Mouse (Mus musculus) forebrain, embryonic 14.5 days (tissue): Measurements from ENCODE around the gene Parp3. TPM values are rescaled to one million over a fixed set of nuclear protein-coding genes. Genes with fewer than 3 reads are reported as not detected.

ENCODE experiments used
- ATAC-seq: fragments of 200-750 bp; cut with Nextera tagmentation; 2 replicates; pipeline ENCODE4 v1.8.0; 2017; ENCODE audit warnings: mild to moderate bottlenecking, moderate library complexity
- DNase-seq: peaks from one replicate; pipeline ENCODE4 v3.0.0-alpha.2; 2015; ENCODE audit warnings: low spot score
- H3K27ac ChIP-seq: fragments of 300-500 bp; sonication (generic); 2 replicates; pipeline ENCODE4 v1.5.1; 2014; ENCODE audit warnings: low read depth, mild to moderate bottlenecking, control low read depth, low read length, moderate library complexity
- H3K27me3 ChIP-seq: fragments of 300-500 bp; sonication (generic); replicated peaks from 2 replicates; pipeline ENCODE4 v1.6.1; 2014; ENCODE audit warnings: low read length, control low read depth, mixed read lengths; ENCODE audit not compliant: control insufficient read depth, insufficient read depth
- H3K36me3 ChIP-seq: fragments of 300-500 bp; sonication (generic); 2 replicates; pipeline ENCODE4 v1.6.1; 2014; ENCODE audit warnings: low read length, control low read depth; ENCODE audit not compliant: control insufficient read depth, insufficient read depth
- H3K4me1 ChIP-seq: fragments of 300-500 bp; sonication (generic); 2 replicates; pipeline ENCODE4 v1.6.1; 2014; ENCODE audit warnings: antibody characterized with exemption, low read length, control low read depth; ENCODE audit not compliant: control insufficient read depth, insufficient read depth
- H3K4me2 ChIP-seq: fragments of 300-500 bp; sonication (generic); 2 replicates; pipeline ENCODE4 v1.6.1; 2014; ENCODE audit warnings: mild to moderate bottlenecking, control low read depth, low read length
- H3K4me3 ChIP-seq: fragments of 300-500 bp; sonication (generic); 2 replicates; pipeline ENCODE4 v1.5.1; 2014; ENCODE audit warnings: low read depth, low read length, control low read depth
- H3K9ac ChIP-seq: fragments of 300-500 bp; sonication (generic); 2 replicates; pipeline ENCODE4 v1.6.1; 2014; ENCODE audit warnings: mild to moderate bottlenecking, low read length, control low read depth, moderate library complexity
- H3K9me3 ChIP-seq: fragments of 300-500 bp; sonication (generic); replicated peaks from 2 replicates; pipeline ENCODE4 v1.6.1; 2016; ENCODE audit warnings: low read length, control low read depth, mixed read lengths; ENCODE audit not compliant: control insufficient read depth
- WGBS: fragments of 180-500 bp; shearing (Covaris S2); extraction: QIAGEN DNeasy Blood & Tissue Kit; methylation state at CpG from one replicate; pipeline ENCODE4 v1.1.7; 2014; 5-methylcytosine and 5-hydroxymethylcytosine counted together
- polyA plus RNA-seq: library from polyadenylated mRNA; unstranded; fragments of >200 nt; fragmentation: Nextera tagmentation; extraction: Ambion mirVana; gene quantifications from 2 replicates; pipeline ENCODE4 v1.2.1, GENCODE M21; 2014

The Parp3 gene
- polyA plus RNA-seq, 1 experiment from 2014 or later: 0.63 TPM

GRCm38 (mm10) chr9:106451298-106451697 lies 25.5 kb downstream of the Parp3 start:
- no peak for DNase-seq
- H3K36me3 ChIP-seq: no peaks in the 10 kb centered on the region
- H3K27me3 ChIP-seq: no peaks in the 10 kb centered on the region
- ATAC-seq: no peak
- no peaks in the 10 kb centered on the region for H3K9me3 ChIP-seq
- peaks cover 29% of the 10 kb centered on the region for H3K4me1 ChIP-seq
- WGBS: 77% methylated on average over 11 of the region's 11 CpGs
- no peak overlapping the region for H3K4me3 ChIP-seq
- no peak overlapping the region for H3K27ac ChIP-seq
- no peak overlapping the region for H3K4me2 ChIP-seq
- no peak overlapping the region for H3K9ac ChIP-seq

GRCm38 (mm10) chr9:106450661-106451060 lies 26.1 kb downstream of the Parp3 start:
- Histone ChIP-seq H3K27me3 (no peaks in the 10 kb centered on the region), H3K4me3 (no peak overlapping the region), H3K27ac (no peak overlapping the region), H3K9me3 (no peaks in the 10 kb centered on the region), H3K4me2 (no peak overlapping the region), H3K9ac (no peak overlapping the region), H3K4me1 (peaks cover 23% of the 10 kb centered on the region), H3K36me3 (no peaks in the 10 kb centered on the region)
- DNase-seq: peak; percentile 44
- 25% methylated on average over 9 of the region's 9 CpGs for WGBS
- no peak for ATAC-seq

GRCm38 (mm10) chr9:106449947-106450346 lies 26.8 kb downstream of the Parp3 start:
- no peaks in the 10 kb centered on the region for H3K36me3 ChIP-seq
- no peak overlapping the region for H3K27ac ChIP-seq
- ATAC-seq (no peak), DNase-seq (no peak)
- H3K9me3 ChIP-seq: no peaks in the 10 kb centered on the region
- no peak overlapping the region for H3K4me3 ChIP-seq
- peaks cover 17% of the 10 kb centered on the region for H3K4me1 ChIP-seq
- 96% methylated on average over 8 of the region's 8 CpGs for WGBS
- H3K9ac ChIP-seq: no peak overlapping the region
- H3K4me2 ChIP-seq: no peak overlapping the region
- H3K27me3 ChIP-seq: no peaks in the 10 kb centered on the region

GRCm38 (mm10) chr9:106448498-106449031 lies 28.2 kb downstream of the Parp3 start:
- peaks cover 17% of the 10 kb centered on the region for H3K4me1 ChIP-seq
- peak overlapping the region; percentile 32 for H3K4me3 ChIP-seq
- H3K9me3 ChIP-seq: no peaks in the 10 kb centered on the region
- ATAC-seq (peak; percentile 45; the same call in 1 of the 2 replicates), DNase-seq (peak; percentile 78)
- H3K27ac ChIP-seq: no peak overlapping the region
- no peaks in the 10 kb centered on the region for H3K36me3 ChIP-seq
- peak overlapping the region; percentile 48 for H3K9ac ChIP-seq
- H3K27me3 ChIP-seq: no peaks in the 10 kb centered on the region
- 2% methylated on average over 23 of the region's 23 CpGs for WGBS
- H3K4me2 ChIP-seq: peak overlapping the region; percentile 74

GRCm38 (mm10) chr9:106447951-106448350 lies 28.8 kb downstream of the Parp3 start:
- H3K27me3 ChIP-seq: no peaks in the 10 kb centered on the region
- ATAC-seq: peak; percentile 19
- peaks cover 15% of the 10 kb centered on the region for H3K4me1 ChIP-seq
- H3K9me3 ChIP-seq: no peaks in the 10 kb centered on the region
- peak overlapping the region; percentile 70; the same call in 1 of the 2 replicates for H3K9ac ChIP-seq
- WGBS: 38% methylated on average over 9 of the region's 9 CpGs
- H3K27ac ChIP-seq: 0 out of 2 replicates have a peak overlapping the region, but pooled peaks have one; percentile 21
- H3K36me3 ChIP-seq: no peaks in the 10 kb centered on the region
- no peak for DNase-seq
- peak overlapping the region; percentile 47 for H3K4me3 ChIP-seq
- H3K4me2 ChIP-seq: peak overlapping the region; percentile 74

GRCm38 (mm10) chr9:106447348-106447747 lies 29.4 kb downstream of the Parp3 start, which contains the start of the genes Abhd14b and Abhd14a:
Gene Abhd14b, plus strand, starts transcription at chr9:106447459.
Gene Abhd14a, minus strand, starts transcription at chr9:106447678.
- Histone ChIP-seq H3K36me3 (no peaks in the 10 kb centered on the region), H3K9me3 (no peaks in the 10 kb centered on the region), H3K9ac (peak within 1 kb of the TSS; percentile 70), H3K27ac (peak within 1 kb of the TSS; percentile 21; the same call in 1 of the 2 replicates), H3K27me3 (no peaks in the 10 kb centered on the region), H3K4me2 (peak within 1 kb of the TSS; percentile 74), H3K4me3 (peak within 1 kb of the TSS; percentile 47), H3K4me1 (peaks cover 11% of the 10 kb centered on the region)
- ATAC-seq (peak; percentile 89), DNase-seq (peak; percentile 92)
- WGBS: under 1% methylated on average over 24 of the region's 24 CpGs

- H3K27me3 ChIP-seq: no peaks in the 10 kb centered on the region
- H3K4me2 ChIP-seq: no peak overlapping the region
- WGBS: 92% methylated on average over 4 of the region's 4 CpGs
- H3K4me1 ChIP-seq: peaks cover 11% of the 10 kb centered on the region
- no peak overlapping the region for H3K4me3 ChIP-seq
- no peak overlapping the region for H3K9ac ChIP-seq
- DNase-seq: no peak
- no peak for ATAC-seq
- H3K36me3 ChIP-seq: no peaks in the 10 kb centered on the region
- no peaks in the 10 kb centered on the region for H3K9me3 ChIP-seq
- H3K27ac ChIP-seq: no peak overlapping the region
Measured at GRCm38 (mm10) chr9:106444836-106445235, 31.9 kb downstream of the Parp3 start.

GRCm38 (mm10) chr9:106442680-106443079 lies 34.1 kb downstream of the Parp3 start:
- 76% methylated on average over 5 of the region's 5 CpGs for WGBS
- ATAC-seq (no peak), DNase-seq (no peak)
- Histone ChIP-seq H3K4me1 (peaks cover 9% of the 10 kb centered on the region), H3K9me3 (no peaks in the 10 kb centered on the region), H3K36me3 (no peaks in the 10 kb centered on the region), H3K9ac (no peak overlapping the region), H3K27me3 (no peaks in the 10 kb centered on the region), H3K27ac (no peak overlapping the region), H3K4me3 (no peak overlapping the region), H3K4me2 (no peak overlapping the region)

- H3K9ac ChIP-seq: no peak overlapping the region
Measured at GRCm38 (mm10) chr9:106436566-106436965, 40.2 kb downstream of the Parp3 start.

More at GRCm38 (mm10) chr9:106436566-106436965, 40.2 kb downstream of the Parp3 start:
- H3K4me1 ChIP-seq: peaks cover 14% of the 10 kb centered on the region
- H3K36me3 ChIP-seq: peaks cover 28% of the 10 kb centered on the region
- no peaks in the 10 kb centered on the region for H3K9me3 ChIP-seq
- H3K27me3 ChIP-seq: no peaks in the 10 kb centered on the region
- 88% methylated on average over 9 of the region's 9 CpGs for WGBS
- ATAC-seq (no peak), DNase-seq (no peak)
- H3K27ac ChIP-seq: no peak overlapping the region
- no peak overlapping the region for H3K4me2 ChIP-seq
- no peak overlapping the region for H3K4me3 ChIP-seq
